Mouse (Mus musculus) left cerebral cortex, postnatal 10 days (tissue): ENCODE data around the gene Tubgcp6. TPM values are rescaled to one million over a fixed set of nuclear protein-coding genes. Genes with fewer than 3 reads are reported as not detected.

Experiments
- DNase-seq, 2 experiments: peaks; one replicate each; pipeline ENCODE4 v3.0.0; 2021 to 2022; ENCODE audit warnings: low spot score in 2 of 2, mixed read lengths in 1 of 2; ENCODE audit errors: extremely low spot score in 1 of 2
- intact Hi-C: fragments of 180-260 bp; cut with DNase I; formaldehyde crosslinking; loops from one replicate; pipeline ENCODE4 v1.15.1; 2025
- total RNA-seq, 2 experiments: library from RNA; stranded (reverse); gene quantifications; 2 replicates each; pipeline ENCODE4 v1.2.3; 2021

Gene Tubgcp6
- total RNA-seq, 2 experiments from 2014 or later = 26.3 to 30.3 TPM

- intact Hi-C loops = no loop called here
- DNase-seq = peak in 1 of 2 experiments; percentile 32
Observed at GRCm38 (mm10) chr15:89145813-89146350, 23.0 kb upstream of the Tubgcp6 start.

- intact Hi-C loops = no loop called here
Observed at GRCm38 (mm10) chr15:89144965-89145364, 22.1 kb upstream of the Tubgcp6 start.

GRCm38 (mm10) chr15:89143134-89143533, 20.2 kb upstream of the Tubgcp6 start:
- intact Hi-C loops = no loop called here
- no peak for DNase-seq

More at GRCm38 (mm10) chr15:89144965-89145364, 22.1 kb upstream of the Tubgcp6 start:
- DNase-seq = peak in 1 of 2 experiments; percentile 21

- intact Hi-C loops = no loop called here
- no peak for DNase-seq
Observed at GRCm38 (mm10) chr15:89141905-89142304, 19.0 kb upstream of the Tubgcp6 start.

GRCm38 (mm10) chr15:89141443-89141842, 18.5 kb upstream of the Tubgcp6 start:
- intact Hi-C loops = no loop called here
- no peak for DNase-seq

GRCm38 (mm10) chr15:89140659-89141252, 17.8 kb upstream of the Tubgcp6 start, which contains the start of gene Mapk12:
Gene Mapk12 (minus strand): TSS chr15:89140703.
- peak in 1 of 2 experiments; percentile 74 for DNase-seq
- intact Hi-C loops = no loop called here

- intact Hi-C loops = no loop called here
Observed at GRCm38 (mm10) chr15:89140048-89140658, 17.2 kb upstream of the Tubgcp6 start.

GRCm38 (mm10) chr15:89138531-89138930, 15.6 kb upstream of the Tubgcp6 start:
- intact Hi-C loops = no loop called here
- DNase-seq = peak in 1 of 2 experiments; percentile 19

More at GRCm38 (mm10) chr15:89140048-89140658, 17.2 kb upstream of the Tubgcp6 start:
- peak in 1 of 2 experiments; percentile 71 for DNase-seq

- intact Hi-C loops = no loop called here
- DNase-seq = peak in 1 of 2 experiments; percentile 23
Observed at GRCm38 (mm10) chr15:89138046-89138405, 15.1 kb upstream of the Tubgcp6 start.

- peak in 1 of 2 experiments; percentile 31 for DNase-seq
- intact Hi-C loops = no loop called here
Observed at GRCm38 (mm10) chr15:89137378-89138045, 14.6 kb upstream of the Tubgcp6 start.

- no peak for DNase-seq
- intact Hi-C loops = no loop called here
Observed at GRCm38 (mm10) chr15:89136461-89137155, 13.7 kb upstream of the Tubgcp6 start.

- intact Hi-C loops = no loop called here
- DNase-seq = no peak
Observed at GRCm38 (mm10) chr15:89131316-89131715, 8.4 kb upstream of the Tubgcp6 start.

GRCm38 (mm10) chr15:89130245-89130644, 7.3 kb upstream of the Tubgcp6 start:
- no peak for DNase-seq
- intact Hi-C loops = no loop called here

- DNase-seq = peak; percentile 63 to 88
- intact Hi-C loops = loop anchor here (5.0 kb wide), 2 partner anchors 54 to 84 kb away; partner anchors contain the start of genes Plxnb2 and Ppp6r2
Observed at GRCm38 (mm10) chr15:89128382-89129350, 5.8 kb upstream of the Tubgcp6 start, which contains the start of gene Hdac10. Gene Hdac10 (minus strand): TSS chr15:89128700.

- DNase-seq = no peak
- intact Hi-C loops = loop anchor here (5.0 kb wide), 2 partner anchors 55 to 85 kb away; partner anchors contain the start of genes Plxnb2 and Ppp6r2
Observed at GRCm38 (mm10) chr15:89127364-89127940, 4.5 kb upstream of the Tubgcp6 start.

GRCm38 (mm10) chr15:89126622-89127021, 3.7 kb upstream of the Tubgcp6 start:
- intact Hi-C loops = loop anchor here (5.0 kb wide), 2 partner anchors 56 to 86 kb away; partner anchors contain the start of genes Plxnb2 and Ppp6r2
- DNase-seq = no peak

GRCm38 (mm10) chr15:89125351-89125750, 2.4 kb upstream of the Tubgcp6 start:
- intact Hi-C loops = loop anchor here (5.0 kb wide), 2 partner anchors 57 to 87 kb away; partner anchors contain the start of genes Plxnb2 and Ppp6r2
- no peak for DNase-seq
